Mouse (Mus musculus): ENCODE results near the gene Rps6kb2. TPM values are rescaled to one million over a fixed set of nuclear protein-coding genes. Genes with fewer than 3 reads are reported as not detected.

Gene Rps6kb2
- total RNA-seq (2023; ENCODE audit: inconsistent age), result 49.7 to 66.7 TPM (median 51.3 TPM) in 4 replicates

DNA sequence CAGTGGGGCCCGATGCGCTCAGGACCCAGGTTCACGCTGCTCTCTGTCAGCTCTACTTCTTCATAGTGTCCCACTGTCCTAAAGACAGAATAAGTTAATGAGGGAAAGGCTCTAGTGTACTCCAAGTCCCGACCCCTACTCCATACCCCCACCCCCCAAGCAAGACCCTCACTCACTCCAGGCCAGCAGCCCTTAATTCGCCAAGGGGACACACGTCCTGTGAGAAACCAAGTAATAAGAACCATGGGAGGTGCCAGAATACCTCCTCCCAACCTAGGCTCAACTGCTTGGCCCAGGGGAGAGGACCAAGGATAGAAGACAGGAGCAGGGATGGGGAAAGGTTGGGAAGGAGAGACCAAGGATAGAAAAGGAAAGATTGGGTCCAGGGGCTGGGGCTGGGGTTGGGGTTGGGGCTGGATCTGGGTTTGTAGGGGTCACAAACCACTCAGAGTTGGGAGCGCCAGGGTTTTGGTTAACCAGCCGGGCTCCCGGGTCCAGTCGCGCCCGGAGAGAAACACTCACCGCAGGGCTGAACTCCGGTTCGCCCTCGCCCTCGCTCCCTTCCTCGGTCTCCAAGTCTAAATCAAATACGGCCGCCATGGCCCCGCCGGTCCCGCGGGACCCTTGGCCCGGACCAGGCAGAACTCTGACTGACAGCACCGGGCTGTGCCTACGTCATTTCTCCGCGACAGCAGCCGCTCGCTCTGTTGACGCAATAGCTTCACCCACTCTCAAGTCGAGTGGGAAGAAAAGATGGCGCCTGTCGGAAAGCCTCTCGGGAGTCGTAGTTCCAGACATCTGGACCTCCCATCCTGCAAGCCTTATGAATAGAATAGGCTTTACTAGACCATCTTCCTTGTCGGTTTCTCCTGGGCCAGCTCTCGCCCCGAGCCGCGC, at the start of gene Rps6kb2:
Gene Rps6kb2, minus strand, starts transcription at position 709 of the 897 bp plus-strand sequence.

DNA sequence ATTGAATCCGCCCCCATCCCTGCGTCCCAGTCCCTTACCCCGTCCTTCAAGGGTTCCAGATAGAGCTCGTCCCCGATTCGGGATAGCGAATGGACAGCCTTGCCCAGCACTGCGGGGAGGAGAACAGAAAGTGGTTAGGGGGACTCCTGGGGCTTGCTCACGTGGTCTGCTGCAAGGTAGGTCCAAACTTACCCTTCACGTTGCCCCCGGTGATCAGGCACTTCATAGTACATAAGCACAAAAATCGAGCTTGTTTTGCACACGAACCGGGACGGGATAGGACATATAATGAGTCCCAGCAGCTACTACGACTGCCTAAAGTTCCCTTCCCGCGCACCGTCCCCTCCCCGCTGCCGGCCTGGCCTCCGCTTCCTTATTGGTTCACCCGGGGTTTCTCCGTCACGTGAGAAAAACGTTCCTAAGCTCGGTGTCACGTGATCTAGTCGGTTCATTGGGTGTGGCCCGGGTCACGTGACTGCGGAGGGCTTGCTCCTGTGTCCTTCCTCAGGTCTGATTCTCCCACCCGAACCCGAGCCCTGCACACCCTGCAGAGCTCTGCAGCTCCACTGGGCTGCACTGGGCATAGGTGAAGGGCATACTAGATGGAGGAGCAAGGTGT, 38.2 kb upstream of the Rps6kb2 start, which contains the start of gene Rad9a:
Gene Rad9a, minus strand, starts transcription at position 372 of the 619 bp plus-strand sequence.

DNA sequence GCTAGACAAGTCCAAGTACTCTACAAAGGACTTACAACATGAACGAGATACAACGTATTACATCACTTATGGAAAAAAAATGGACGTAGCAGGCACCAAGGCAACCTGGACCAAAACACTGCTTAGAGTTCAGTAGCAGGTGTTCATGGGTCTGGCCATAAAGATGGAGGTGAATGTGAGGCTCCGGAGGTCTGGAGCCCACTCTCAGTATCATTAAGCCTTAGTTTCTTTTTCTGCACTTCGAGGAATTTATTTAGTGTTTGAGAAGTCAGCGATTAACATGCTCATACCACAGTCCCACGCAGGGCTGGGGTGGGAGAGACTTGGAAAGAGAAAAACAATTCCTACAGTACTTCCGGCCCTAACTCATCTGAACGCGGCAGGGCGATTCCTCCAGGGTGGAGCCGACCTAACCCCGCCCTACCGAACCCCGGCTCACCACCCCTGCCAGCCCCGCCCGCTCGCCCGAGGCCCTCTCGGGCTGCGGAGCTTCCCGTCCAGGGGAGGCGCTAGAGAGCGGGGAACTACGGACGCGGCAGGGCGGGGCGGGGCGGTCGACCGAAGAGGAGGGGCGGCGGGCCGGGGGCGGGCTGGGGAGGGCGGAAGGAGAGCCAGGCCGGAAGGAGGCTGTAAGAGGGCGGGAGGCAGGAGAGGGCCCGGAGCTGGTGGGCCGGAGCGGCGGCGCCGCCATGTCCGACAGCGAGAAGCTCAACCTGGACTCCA, 28.5 kb upstream of the Rps6kb2 start, which contains the start of gene Ppp1ca:
Gene Ppp1ca, plus strand, starts transcription at position 538 of the 723 bp plus-strand sequence.

GRCm38 (mm10) chr19:4190831-4191334, 27.7 kb upstream of the Rps6kb2 start, which contains the start of gene Tbc1d10c:
Tbc1d10c (minus strand) TSS chr19:4191284.

DNA sequence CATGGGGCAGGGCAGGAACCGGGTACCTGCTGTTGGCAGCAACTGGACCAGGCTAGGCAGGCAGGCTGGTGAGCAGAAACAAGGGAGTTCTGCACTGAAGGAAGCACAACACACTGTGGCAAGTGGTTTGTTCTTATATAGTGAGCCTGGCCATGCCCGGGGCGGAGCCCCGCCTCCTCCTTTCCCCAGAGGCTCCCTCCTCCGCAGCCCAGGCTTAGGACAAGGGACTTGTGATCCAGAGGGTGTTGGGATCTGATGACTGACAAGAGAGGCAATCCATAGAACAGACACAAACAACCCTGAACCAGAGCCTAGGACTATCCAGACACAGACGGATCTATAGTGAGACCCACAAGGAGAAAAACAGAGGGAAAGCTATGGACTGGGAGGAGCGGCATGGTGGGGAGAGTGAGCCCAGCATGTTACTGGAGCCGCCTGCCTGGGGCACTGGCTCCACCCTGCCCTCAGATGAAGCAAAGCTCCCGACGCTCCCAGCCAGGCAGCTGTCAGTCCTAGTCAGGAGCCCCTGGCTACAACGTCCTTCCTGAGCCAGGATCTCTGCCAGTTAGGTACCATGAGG, 12.3 kb upstream of the Rps6kb2 start, which contains the start of gene Carns1:
Gene Carns1, minus strand, starts transcription at position 112 of the 580 bp plus-strand sequence.

GRCm38 (mm10) chr19:4153232-4153654, 9.9 kb downstream of the Rps6kb2 start, which contains the start of gene Ptprcap:
Ptprcap (plus strand) TSS chr19:4153604.

DNA sequence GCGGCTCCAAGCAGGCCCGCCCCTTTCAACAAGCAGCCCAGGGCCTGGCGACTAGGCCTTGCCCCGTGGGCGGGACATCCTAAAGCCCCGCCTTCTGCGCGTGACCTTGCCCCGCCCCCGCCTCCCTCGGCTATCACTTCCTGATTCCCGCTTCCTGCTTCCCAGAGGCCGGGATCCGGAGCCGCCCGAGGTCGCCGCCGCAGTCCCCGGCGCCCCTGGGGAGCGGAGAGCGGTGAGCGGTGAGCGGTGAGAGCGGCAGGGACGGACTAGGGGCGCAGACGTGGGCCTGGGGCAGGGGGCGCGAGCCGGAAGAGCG, 14.7 kb downstream of the Rps6kb2 start, which contains the start of gene Coro1b:
Gene Coro1b, plus strand, starts transcription at position 129 of the 316 bp plus-strand sequence.

GRCm38 (mm10) chr19:4143759-4144268, 19.3 kb downstream of the Rps6kb2 start, which contains the start of gene Cabp4:
Cabp4 (minus strand) TSS chr19:4144033.

GRCm38 (mm10) chr19:4139446-4139845, 23.7 kb downstream of the Rps6kb2 start, which contains the start of gene Gpr152:
Gpr152 (plus strand) TSS chr19:4139787.

DNA sequence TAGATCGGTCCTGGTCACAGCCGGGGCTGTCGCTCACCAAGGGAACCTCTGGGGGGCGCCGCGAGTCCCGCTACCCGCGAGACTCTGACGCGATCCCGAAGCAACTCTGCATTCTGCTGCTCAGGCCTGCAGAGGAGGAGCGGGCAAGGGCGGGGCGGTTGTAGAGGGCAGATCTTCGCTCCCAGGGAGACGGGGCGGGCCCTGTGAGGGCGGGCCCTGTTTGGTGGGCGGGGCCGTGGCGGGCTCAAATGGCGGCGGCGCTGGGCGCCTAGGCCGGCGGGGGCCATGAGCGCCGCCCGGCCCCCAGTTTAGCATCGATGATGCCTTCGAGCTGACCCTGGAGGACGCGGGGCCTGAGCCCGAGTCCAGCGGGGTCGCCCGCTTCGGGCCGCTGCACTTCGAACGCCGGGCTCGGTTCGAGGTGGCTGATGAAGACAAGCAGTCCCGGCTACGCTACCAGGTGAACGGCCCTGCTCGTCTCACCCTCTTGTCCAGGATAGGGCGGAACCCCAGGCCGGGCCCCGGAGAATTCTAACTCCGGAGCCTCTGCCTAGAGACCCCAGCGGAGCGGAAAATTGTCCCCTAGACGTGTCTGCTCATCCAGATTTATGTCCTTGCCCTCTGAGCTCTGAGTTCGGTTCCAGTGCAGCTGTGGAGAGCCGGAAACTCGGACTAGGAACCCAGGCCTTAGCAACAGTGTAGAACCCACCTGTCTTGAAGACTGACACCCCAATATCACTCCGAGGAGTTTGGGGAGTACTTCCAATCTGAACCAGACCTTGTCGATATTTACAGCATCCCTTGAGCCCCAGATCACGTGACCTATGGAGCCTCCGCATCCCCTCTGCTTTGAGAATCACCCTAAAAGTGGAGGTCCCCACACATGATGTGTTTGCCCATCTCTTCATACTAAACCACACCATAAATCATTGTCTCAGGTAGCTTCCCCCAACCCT, 37.1 kb downstream of the Rps6kb2 start, which contains the start of gene Aip:
Gene Aip, minus strand, starts transcription at position 118 of the 956 bp plus-strand sequence.

Other genes with a start within 250 kb of the Rps6kb2 start
- gene Aldh3b1, start 233.5 kb downstream of the Rps6kb2 start, total RNA-seq (2023; ENCODE audit: inconsistent age), result 8.7 to 9.6 TPM (median 9.1 TPM) in 4 replicates
- gene Unc93b1, start 228.2 kb downstream of the Rps6kb2 start, total RNA-seq (2023; ENCODE audit: inconsistent age), result 548 to 668 TPM (median 607 TPM) in 4 replicates
- gene Aldh3b3, start 204.7 kb downstream of the Rps6kb2 start, total RNA-seq (2023; ENCODE audit: inconsistent age), result 0.60 TPM in 1 of 4 replicates, not detected in the others
- gene Aldh3b2, start 191.0 kb downstream of the Rps6kb2 start, total RNA-seq (2023; ENCODE audit: inconsistent age), result 0.22 to 0.38 TPM in 2 of 4 replicates, not detected in the others
- not detected in 4 replicates for gene Acy3, start 176.8 kb downstream of the Rps6kb2 start, total RNA-seq (2023; ENCODE audit: inconsistent age)
- not detected in 4 replicates for gene Tbx10, start 170.6 kb downstream of the Rps6kb2 start, total RNA-seq (2023; ENCODE audit: inconsistent age)
- 22.3 to 28.3 TPM (median 25.0 TPM) in 4 replicates for gene Nudt8, start 162.8 kb downstream of the Rps6kb2 start, total RNA-seq (2023; ENCODE audit: inconsistent age)
- 3.2 to 4.8 TPM (median 4.4 TPM) in 4 replicates for gene Gm49405, start 162.7 kb downstream of the Rps6kb2 start, total RNA-seq (2023; ENCODE audit: inconsistent age)
- gene Doc2g, start 160.0 kb downstream of the Rps6kb2 start, total RNA-seq (2023; ENCODE audit: inconsistent age), result 8.6 to 10.7 TPM (median 10.2 TPM) in 4 replicates
- 83.3 to 94.8 TPM (median 93.6 TPM) in 4 replicates for gene Ndufv1, start 150.5 kb downstream of the Rps6kb2 start, total RNA-seq (2023; ENCODE audit: inconsistent age)
- gene Gstp1, start 125.4 kb downstream of the Rps6kb2 start, total RNA-seq (2023; ENCODE audit: inconsistent age), result 129 to 162 TPM (median 142 TPM) in 4 replicates
- gene Gstp2, start 117.3 kb downstream of the Rps6kb2 start, total RNA-seq (2023; ENCODE audit: inconsistent age), result 8.5 to 13.7 TPM (median 10.5 TPM) in 4 replicates
- not detected in 4 replicates for gene Gstp3, start 103.8 kb downstream of the Rps6kb2 start, total RNA-seq (2023; ENCODE audit: inconsistent age)
- not detected in 4 replicates for gene Cabp2, start 81.8 kb downstream of the Rps6kb2 start, total RNA-seq (2023; ENCODE audit: inconsistent age)
- gene Cdk2ap2, start 66.2 kb downstream of the Rps6kb2 start, total RNA-seq (2023; ENCODE audit: inconsistent age), result 125 to 143 TPM (median 131 TPM) in 4 replicates
- 177 to 203 TPM (median 187 TPM) in 4 replicates for gene Pitpnm1, start 63.4 kb downstream of the Rps6kb2 start, total RNA-seq (2023; ENCODE audit: inconsistent age)
- 93.0 to 109 TPM (median 99.7 TPM) in 4 replicates for gene Aip, start 37.5 kb downstream of the Rps6kb2 start, total RNA-seq (2023; ENCODE audit: inconsistent age)
- gene Gpr152, start 23.6 kb downstream of the Rps6kb2 start, total RNA-seq (2023; ENCODE audit: inconsistent age), result 0.38 to 0.78 TPM (median 0.69 TPM) in 4 replicates
- gene Cabp4, start 19.3 kb downstream of the Rps6kb2 start, total RNA-seq (2023; ENCODE audit: inconsistent age), result 1.8 to 2.4 TPM (median 2.0 TPM) in 4 replicates
- gene Coro1b, start 14.7 kb downstream of the Rps6kb2 start, total RNA-seq (2023; ENCODE audit: inconsistent age), result 142 to 167 TPM (median 154 TPM) in 4 replicates
- 373 to 450 TPM (median 401 TPM) in 4 replicates for gene Ptprcap, start 9.8 kb downstream of the Rps6kb2 start, total RNA-seq (2023; ENCODE audit: inconsistent age)
- 78.2 to 88.7 TPM (median 80.1 TPM) in 4 replicates for gene Carns1, start 12.1 kb upstream of the Rps6kb2 start, total RNA-seq (2023; ENCODE audit: inconsistent age)
- 250 to 285 TPM (median 268 TPM) in 4 replicates for gene Tbc1d10c, start 27.9 kb upstream of the Rps6kb2 start, total RNA-seq (2023; ENCODE audit: inconsistent age)
- gene Ppp1ca, start 28.7 kb upstream of the Rps6kb2 start, total RNA-seq (2023; ENCODE audit: inconsistent age), result 381 to 449 TPM (median 412 TPM) in 4 replicates
- gene Rad9a, start 38.3 kb upstream of the Rps6kb2 start, total RNA-seq (2023; ENCODE audit: inconsistent age), result 53.6 to 56.9 TPM (median 55.2 TPM) in 4 replicates
- gene Clcf1, start 50.9 kb upstream of the Rps6kb2 start, total RNA-seq (2023; ENCODE audit: inconsistent age), result 141 to 150 TPM (median 145 TPM) in 4 replicates
- gene AC109138.7, start 51.0 kb upstream of the Rps6kb2 start, total RNA-seq (2023; ENCODE audit: inconsistent age), result not detected in 4 replicates
- 199 to 218 TPM (median 212 TPM) in 4 replicates for gene Pold4, start 68.5 kb upstream of the Rps6kb2 start, total RNA-seq (2023; ENCODE audit: inconsistent age)
- 22.2 to 34.5 TPM (median 24.6 TPM) in 4 replicates for gene Ssh3, start 105.8 kb upstream of the Rps6kb2 start, total RNA-seq (2023; ENCODE audit: inconsistent age)
- gene Ankrd13d, start 119.8 kb upstream of the Rps6kb2 start, total RNA-seq (2023; ENCODE audit: inconsistent age), result 22.0 to 30.9 TPM (median 23.6 TPM) in 4 replicates
- 533 to 592 TPM (median 549 TPM) in 4 replicates for gene Grk2, start 142.9 kb upstream of the Rps6kb2 start, total RNA-seq (2023; ENCODE audit: inconsistent age)
- gene Kdm2a, start 234.9 kb upstream of the Rps6kb2 start, total RNA-seq (2023; ENCODE audit: inconsistent age), result 209 to 242 TPM (median 228 TPM) in 4 replicates

Data from B cell, adult (primary cell).